8 mouse cellular contexts compared by ENCODE assay signal in the genomic region with DNA sequence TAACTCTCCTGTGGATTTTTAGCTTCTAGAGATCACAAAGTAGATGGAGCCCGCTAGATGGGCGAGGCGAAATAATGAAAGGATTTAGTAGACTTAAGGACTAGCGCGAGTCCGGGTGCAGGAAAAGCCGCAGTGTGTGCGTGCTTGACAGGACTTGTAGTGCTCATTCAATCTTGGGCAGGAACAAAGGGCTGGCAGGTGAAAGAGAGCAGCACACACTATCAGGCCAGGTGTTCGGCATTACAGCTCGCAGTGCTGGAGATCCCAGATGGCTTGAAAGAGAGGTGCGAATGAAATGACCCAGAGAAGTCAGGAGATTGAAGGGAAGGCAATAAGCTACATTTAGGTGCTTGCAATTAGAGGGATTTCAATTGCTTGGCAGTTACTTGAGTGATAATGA. TPM values are rescaled to one million over a fixed set of nuclear protein-coding genes. Genes with fewer than 3 reads are reported as not detected.
DNase-seq lines count a peak whose midpoint lies in the region; ATAC-seq and TF ChIP-seq lines count a peak whose summit lies in the region.

No protein-coding gene starts in this region.

- peak overlapping the region; percentile 46 for H3K4me2 ChIP-seq in hindbrain, embryonic 13.5 days
- peak overlapping the region; percentile 49 for H3K4me2 ChIP-seq in midbrain, embryonic 15.5 days

- TF ChIP-seq CTCF in embryonic fibroblast, embryonic 13.5 days (IDR thresholded peaks at IDR 0.05; ENCODE audit: borderline replicate concordance, insufficient read depth, low read length) = no peak

- H3K9me3 ChIP-seq in hindbrain, embryonic 13.5 days = no peaks in the 10 kb centered on the region
- H3K9me3 ChIP-seq in midbrain, embryonic 15.5 days = no peaks in the 10 kb centered on the region

- peak; percentile 66 for ATAC-seq in hindbrain, embryonic 13.5 days (ENCODE audit: low FRiP score)
- ATAC-seq in midbrain, embryonic 15.5 days (replicated peaks) = peak; percentile 82

- H3K27ac ChIP-seq in embryonic fibroblast, embryonic 13.5 days (ENCODE audit: insufficient read depth, low read length) = no peak overlapping the region
- no peak overlapping the region for H3K27ac ChIP-seq in hindbrain, embryonic 13.5 days
- H3K27ac ChIP-seq in midbrain, embryonic 15.5 days = 0 out of 2 replicates have a peak overlapping the region, but pooled peaks have one; percentile 8

- H3K4me1 ChIP-seq in embryonic fibroblast, embryonic 13.5 days (ENCODE audit: control insufficient read depth, insufficient read depth, low read length) = no peaks in the 10 kb centered on the region
- H3K4me1 ChIP-seq in hindbrain, embryonic 13.5 days (replicated peaks) = no peaks in the 10 kb centered on the region
- peaks cover 10% of the 10 kb centered on the region for H3K4me1 ChIP-seq in midbrain, embryonic 15.5 days

- H3K27me3 ChIP-seq in hindbrain, embryonic 13.5 days = no peaks in the 10 kb centered on the region
- no peaks in the 10 kb centered on the region for H3K27me3 ChIP-seq in midbrain, embryonic 15.5 days (replicated peaks)

- 0 out of 2 replicates have a peak overlapping the region, but pooled peaks have one; percentile 49 for H3K9ac ChIP-seq in hindbrain, embryonic 13.5 days
- H3K9ac ChIP-seq in midbrain, embryonic 15.5 days = no peak overlapping the region; the same call in 1 of the 2 replicates

- peak; percentile 5 for DNase-seq in left cerebral cortex, postnatal 4 days
- DNase-seq in left cerebral cortex, postnatal 10 days (ENCODE audit: extremely low spot score in 1 of 2, low spot score in 2 of 2) = no peak
- DNase-seq in layer of hippocampus, postnatal 36 days = no peak
- DNase-seq in thymus, postnatal 10 days (ENCODE audit: low spot score in 2 of 2) = no peak
- DNase-seq in layer of hippocampus, adult 9-10 months (ENCODE audit: low spot score) = no peak

- intact Hi-C loops in left cerebral cortex, postnatal 4 days (cut with DNase I) = no loop called here
- intact Hi-C loops in left cerebral cortex, postnatal 10 days (cut with DNase I) = no loop called here

- H3K4me3 ChIP-seq in embryonic fibroblast, embryonic 13.5 days (ENCODE audit: insufficient read depth, low read length) = 0 out of 2 replicates have a peak overlapping the region, but pooled peaks have one; percentile 0
- peak overlapping the region; percentile 17; the same call in 1 of the 2 replicates for H3K4me3 ChIP-seq in hindbrain, embryonic 13.5 days
- peak overlapping the region; percentile 24 for H3K4me3 ChIP-seq in midbrain, embryonic 15.5 days

- WGBS in hindbrain, embryonic 13.5 days = 34% methylated on average over 11 of the region's 11 CpGs
- 26% methylated on average over 11 of the region's 11 CpGs for WGBS in midbrain, embryonic 15.5 days

- no peak for TF ChIP-seq POLR2A in embryonic fibroblast, embryonic 13.5 days (IDR thresholded peaks at IDR 0.05; ENCODE audit: low read depth, low read length)

- H3K36me3 ChIP-seq in hindbrain, embryonic 13.5 days = no peaks in the 10 kb centered on the region
- H3K36me3 ChIP-seq in midbrain, embryonic 15.5 days (replicated peaks) = no peaks in the 10 kb centered on the region

RNA-seq across cellular contexts. Expression of gene Cxxc4, which starts 46.2 kb away (rescaled TPM):
- total RNA-seq in left cerebral cortex, postnatal 4 days (2021) = 10 to 100 TPM; 57.4 to 73.0 TPM
- total RNA-seq in left cerebral cortex, postnatal 10 days (2021) = 10 to 100 TPM; 34.5 to 37.7 TPM
- polyA plus RNA-seq in embryonic fibroblast, embryonic 13.5 days (2011; ENCODE audit: insufficient read length, low read depth, missing spikeins) = 2.2 and 3.7 TPM in 2 replicates
- 28.7 and 28.8 TPM in 2 replicates for polyA plus RNA-seq in hindbrain, embryonic 13.5 days (2015; fragmentation: Nextera tagmentation; extraction: Ambion mirVana)
- polyA plus RNA-seq in midbrain, embryonic 15.5 days (2015; fragmentation: Nextera tagmentation; extraction: Ambion mirVana) = 41.1 and 44.8 TPM in 2 replicates
- 10 to 100 TPM; 12.6 to 13.4 TPM for total RNA-seq in layer of hippocampus, postnatal 36 days (2021)
